Mouse (Mus musculus) spleen, adult 18-20 months (tissue): Measurements from ENCODE around the gene Ppp1r21.
A peak's percentile ranks its signal among the peaks of the same experiment; 100 is the strongest.

ENCODE experiments used
- DNase-seq, 2 experiments: peaks; one replicate each; pipeline ENCODE4 v3.0.0; 2022; ENCODE audit warnings: mixed read lengths in 2 of 2

Ppp1r21 gene

DNA sequence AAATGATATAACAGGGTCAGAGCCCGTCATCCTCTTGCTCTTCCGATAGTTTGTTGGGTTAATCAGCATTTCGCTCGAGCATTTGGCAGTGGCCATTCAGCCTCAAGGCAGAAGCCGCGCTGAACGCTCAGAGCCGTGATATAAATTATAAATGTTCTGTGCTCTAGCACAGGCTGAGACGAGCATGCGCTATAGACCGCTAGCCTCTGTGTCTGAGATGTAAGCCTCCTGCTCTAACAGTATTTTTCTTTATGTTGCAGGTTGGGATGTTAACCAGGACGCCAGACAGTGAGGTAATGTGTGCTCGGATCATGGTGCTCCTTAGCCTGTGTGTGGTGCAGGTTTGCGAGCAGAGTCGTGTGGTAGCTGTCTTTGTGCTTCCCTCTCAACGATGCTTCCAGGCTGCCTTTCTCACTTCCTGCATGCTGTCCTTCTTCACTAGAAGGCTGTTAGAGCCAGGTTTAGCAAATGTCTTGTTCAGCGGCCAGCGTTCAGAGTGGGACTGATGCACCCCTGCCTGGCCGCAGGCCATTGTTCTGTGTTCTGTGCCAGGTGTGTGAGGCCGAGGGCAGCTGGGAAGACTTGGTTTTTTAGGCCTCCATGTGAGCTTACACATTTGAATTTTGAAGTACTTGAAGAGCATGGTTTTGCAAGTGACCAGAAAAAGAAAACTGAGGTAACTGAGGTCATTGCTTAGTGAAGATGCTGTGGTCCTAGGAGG, 48.8 kb downstream of the Ppp1r21 start:
- DNase-seq = no peak

DNA sequence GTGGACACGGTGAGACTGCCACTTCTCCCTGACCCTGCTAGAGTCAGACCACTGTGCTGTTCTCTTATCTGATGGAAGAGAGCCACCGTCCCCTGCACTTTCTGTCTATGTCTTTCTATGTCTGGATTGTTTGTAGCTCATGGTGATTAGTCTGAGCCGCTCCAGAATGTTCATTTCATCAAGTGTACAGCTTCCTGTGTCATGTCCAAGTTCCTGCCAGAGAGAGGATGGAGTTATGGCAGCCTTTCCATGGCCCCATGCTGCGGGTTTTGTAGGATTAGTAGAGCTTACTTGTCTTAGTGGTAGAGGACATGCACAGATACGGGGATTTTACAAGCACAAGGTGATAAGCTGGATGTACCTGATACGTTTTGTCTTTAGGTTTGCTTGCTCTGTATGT, 50.6 kb downstream of the Ppp1r21 start:
- no peak for DNase-seq

DNA sequence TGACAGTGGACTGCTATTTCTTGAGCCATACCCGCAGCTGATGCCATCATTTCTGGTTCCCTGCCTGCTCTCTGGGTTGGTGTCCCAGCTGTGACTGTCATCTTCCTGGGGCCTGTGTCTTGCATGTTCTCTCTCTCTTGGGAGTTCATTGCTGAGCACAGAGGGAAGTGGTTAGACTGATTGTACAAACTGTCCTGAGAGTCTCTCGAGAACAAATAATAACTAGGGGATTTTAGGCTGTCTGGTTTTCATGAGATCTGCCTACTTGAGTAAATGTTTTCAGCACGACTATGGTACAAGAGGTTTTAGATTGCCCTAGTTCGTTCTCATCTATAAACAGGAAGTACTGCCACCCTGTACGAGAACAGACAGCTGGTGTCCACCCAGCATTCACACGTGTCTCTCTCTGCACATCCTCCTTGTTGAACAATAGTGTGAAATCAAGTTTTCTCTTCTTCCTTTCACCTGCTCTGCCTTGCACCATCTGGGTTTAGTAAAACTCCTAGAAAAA, 51.6 kb downstream of the Ppp1r21 start:
- peak; percentile 49 to 69 for DNase-seq

DNA sequence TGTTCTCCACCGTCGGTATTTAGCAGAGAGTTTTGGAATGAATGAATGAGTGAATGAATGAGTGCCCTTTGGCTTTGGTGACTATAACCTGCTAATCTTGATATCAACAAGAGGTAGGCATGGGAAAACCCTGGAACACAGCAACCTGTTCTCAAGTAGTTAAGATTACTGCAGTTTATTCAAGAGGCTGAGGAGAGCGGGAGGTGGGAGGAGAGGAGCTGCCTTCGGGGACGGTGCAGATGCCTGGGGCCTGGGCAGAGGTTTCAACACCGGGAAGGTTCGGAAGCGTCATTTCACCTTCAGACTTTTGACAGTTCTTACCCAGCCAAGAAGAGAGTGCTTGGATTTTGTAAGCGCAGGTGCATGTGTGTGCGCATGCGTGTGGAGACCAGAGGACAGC, 53.1 kb downstream of the Ppp1r21 start:
- no peak for DNase-seq

DNA sequence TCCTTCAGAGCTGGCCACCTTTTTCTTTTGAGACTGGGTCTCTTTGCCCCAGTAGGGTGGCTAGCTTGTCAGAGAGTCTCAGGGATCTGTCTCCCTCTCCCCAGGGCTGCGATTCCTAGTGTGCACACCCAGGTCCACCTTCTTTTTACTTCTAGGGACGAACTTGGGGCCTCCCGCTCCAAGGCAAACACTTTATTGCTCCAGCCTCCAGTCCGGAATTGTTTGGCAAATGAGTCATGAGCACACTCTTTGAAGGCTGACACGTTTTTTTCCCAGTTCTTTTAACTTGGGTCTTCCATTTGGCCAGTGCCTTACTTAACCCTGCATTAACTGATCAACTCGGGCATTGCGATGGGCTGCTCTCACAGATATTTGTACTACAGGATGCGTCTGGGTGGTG, 53.5 kb downstream of the Ppp1r21 start:
- DNase-seq = no peak

DNA sequence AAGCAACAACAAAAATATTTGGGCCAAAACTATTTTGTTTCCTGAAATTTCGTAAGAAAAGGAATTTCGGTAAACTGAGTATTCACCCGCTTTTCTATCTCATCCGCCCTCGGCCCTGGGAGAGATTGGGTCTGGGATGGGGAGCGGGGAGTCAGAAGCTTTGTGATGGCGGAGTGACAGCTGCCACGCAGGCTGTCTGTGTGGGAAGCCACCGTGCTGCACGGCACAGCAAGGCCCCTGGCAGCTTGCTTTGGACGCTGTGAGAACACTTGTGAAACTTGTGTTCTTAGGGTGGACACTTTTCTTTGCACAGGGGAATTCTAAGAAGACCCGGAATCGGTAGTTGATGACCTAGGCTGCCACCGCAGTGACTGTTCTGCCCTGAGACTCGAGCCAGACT, 57.5 kb downstream of the Ppp1r21 start:
- no peak for DNase-seq

DNA sequence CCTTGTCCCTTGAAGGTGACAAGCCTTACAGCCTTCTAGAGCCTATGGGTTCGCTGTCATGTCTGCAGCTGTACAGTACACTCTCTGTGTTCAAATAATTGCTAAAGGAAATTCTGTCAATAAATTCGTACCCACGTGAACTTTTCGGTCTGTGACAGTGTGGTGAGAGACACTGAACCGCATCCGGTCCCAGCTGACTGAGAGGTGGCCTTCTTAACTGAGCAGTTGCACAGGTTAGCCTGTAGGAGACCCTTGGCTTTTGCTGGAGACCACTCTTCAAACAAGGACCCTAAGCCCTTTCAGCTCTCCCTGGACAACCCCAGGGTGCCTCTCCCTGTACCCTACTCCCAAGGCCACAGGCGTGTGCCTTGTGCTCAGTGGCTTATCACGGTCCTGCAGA, 58.3 kb downstream of the Ppp1r21 start:
- DNase-seq = no peak

DNA sequence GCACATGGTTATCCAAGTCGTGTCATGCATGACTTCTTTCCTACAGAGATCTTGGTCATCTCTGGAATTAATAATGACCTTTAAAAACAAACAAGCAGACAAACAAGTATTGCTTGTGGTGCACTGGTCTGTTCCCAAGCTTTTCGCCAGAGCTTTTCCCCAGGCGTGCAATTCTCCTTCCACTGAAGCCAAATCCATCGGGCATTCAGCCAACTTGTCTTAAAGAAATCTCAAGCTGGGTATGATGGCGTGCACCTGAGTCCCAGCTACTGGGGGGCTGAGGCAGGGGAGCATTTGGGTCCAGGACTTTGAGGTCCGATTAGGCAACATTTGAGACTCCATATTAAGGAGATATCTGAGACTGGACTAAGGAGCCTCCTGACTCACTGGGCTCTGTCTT, 60.3 kb downstream of the Ppp1r21 start:
- no peak for DNase-seq

DNA sequence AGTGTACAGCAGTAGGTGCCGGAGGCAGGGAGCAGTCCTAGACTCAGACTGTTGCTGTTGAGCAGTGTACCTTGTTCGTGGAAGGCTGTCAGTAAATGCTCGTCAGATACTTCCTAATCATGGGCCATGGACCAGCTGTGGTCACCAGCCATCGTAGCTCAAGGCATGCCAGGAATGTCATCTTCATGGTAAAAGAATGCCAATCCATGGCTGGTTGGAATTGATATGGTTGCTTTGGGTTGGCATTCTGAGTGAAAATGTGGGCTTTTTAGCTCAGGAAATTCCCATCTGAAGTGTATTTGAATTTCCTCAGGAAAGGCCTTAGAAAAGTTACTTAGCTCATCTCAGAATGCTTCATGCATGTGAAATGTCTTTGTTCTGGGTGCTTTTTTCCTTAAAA, 65.2 kb downstream of the Ppp1r21 start:
- DNase-seq = no peak

DNA sequence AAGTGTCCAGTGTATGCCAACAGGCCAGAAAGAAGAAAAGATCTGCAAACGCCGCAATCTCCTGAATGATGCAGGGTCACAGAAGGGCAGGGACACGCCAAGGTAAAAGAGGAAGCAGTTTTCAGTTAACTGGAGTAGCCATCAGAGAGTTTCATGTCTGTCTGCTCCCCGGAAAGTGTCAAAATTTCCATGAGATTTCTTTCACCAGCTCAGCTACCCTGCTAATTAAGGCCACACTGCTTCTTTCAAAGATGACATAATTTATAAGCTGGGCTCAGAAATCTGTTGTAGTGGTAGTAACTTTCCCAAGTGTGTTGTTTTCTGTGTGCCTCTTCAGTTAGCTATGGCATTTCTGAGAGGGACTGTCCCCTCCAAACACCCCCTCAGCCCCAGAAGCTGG, 66.2 kb downstream of the Ppp1r21 start:
- DNase-seq = no peak

DNA sequence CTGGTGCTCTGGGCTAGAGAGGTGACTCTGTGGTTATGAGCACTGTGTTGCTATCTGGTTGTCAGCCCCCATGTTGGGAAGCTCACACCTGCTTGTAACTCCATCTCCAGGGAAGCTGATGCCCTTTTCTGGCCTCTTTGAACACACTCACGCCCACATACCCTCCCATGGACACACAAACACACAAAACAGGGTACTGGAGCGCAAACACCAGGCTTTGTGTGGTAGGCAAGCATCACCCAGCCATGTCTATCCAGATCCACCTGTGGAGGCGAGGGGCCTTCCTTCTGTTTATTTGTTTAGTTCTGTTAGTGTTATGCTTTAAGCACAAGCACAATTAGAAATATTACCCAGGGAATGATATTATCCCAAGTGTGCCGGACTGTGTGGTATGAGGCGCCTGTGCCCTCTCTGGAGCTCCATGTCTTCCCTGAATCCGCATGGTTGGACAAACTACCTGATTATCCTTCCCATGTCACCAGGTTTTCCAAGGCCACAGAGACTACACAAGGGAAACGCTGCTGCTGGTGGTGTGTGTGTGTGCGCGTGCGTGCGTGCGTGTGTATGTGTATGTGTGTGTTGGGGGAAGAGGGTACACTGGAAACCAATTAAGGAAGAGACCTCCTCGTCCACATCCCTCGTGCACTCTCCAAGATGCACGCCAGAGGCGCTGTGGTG, 66.8 kb downstream of the Ppp1r21 start:
- DNase-seq = peak; percentile 53 to 69

DNA sequence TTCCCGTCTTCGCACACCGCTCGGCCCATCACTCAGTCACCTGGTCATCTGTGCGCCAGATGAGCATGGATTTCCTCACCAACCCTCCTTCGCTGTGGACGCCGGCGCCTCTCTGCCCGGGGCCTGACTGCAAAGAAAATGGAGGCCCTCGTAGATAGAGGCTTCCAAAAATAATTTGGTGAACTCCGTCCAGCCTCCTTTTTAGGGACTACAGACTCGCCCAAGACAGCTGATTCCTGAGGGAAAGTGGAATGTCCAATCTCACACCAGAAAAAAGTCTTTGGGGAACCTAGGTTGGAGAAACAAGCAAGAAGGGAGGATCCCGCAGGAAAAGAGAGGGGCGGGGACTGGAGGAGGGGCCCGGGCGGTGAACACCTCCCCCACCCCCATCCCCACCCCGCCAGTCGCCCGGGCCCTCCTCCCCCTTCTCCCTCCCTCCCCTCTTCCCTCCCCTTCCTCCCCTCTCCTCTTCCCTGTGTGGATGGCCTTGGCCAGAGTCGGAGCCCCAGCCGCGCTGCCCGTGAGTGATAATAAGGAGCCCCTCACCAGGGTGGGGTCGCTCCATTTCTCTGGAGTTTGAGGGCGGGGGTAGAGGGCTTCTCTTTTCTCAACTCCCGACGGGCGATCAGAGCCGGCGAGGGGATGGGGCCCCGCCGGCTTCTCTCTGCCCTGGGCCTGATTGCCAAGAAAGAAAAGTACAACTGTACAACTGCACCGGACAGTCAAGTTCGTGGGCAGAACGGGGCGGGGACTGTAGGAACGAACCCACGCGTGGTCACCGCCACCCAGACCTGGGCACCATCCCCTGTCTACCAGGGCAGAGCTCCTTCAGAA, 67.5 kb downstream of the Ppp1r21 start, which contains the start of gene Ston1:
Gene Ston1 (plus strand): TSS at position 463 of the 834 bp plus-strand sequence.
- DNase-seq = no peak

DNA sequence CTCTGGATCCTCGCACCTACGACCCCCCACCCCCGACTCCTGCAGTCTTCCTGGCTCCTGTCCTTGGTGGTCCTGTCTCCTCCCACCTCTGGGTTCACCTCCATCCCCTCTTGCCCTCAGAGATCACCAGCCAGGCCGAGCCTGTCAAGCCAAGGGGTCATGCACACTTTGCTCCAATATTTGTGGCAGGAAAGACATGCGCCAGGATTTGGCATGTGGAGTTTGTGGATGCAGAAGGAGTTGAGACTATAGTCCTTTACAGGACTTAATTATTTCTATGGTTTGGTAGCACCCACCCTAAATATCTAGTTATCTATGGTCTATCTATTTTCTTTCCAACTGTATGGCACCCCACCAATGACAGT, 68.1 kb downstream of the Ppp1r21 start:
- no peak for DNase-seq

DNA sequence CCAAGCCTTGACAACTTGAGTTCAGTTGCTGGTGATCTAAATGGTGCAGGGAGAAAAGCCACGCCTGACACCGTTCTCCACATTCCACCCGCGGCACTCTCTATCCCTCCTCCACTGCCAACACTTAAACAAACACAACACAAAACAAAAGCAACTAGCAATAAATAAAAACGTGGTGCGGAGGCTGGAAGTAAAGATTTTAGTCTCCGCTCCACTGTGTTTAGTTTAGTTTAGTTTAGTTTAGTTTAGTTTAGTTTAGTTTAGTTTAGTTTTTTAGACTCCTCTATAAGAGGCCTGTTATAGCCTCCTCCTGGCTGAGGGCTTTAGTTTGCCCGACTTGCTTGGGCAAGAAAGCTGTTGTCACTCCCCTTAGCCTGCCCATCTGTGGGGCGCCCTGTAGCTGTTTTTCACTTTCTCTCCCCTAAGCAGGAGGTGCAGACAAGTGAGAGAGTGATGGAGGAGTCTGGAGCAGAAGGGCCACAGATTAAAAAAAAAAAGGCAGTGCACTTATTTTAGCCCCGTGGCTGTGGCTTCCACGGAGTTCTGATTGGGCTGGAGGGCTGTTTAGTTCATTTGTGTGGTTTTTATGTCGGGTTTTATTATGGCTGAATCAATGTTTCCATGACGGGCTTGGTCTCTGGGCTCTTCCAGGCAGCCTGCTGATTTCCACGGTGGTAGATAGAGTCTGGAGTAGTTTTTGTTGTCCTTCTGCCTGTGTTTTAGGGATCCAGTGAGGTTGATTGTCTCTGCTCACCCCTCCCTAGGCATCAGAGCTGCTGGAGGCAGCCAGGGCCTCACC, 68.9 kb downstream of the Ppp1r21 start:
- DNase-seq = no peak

DNA sequence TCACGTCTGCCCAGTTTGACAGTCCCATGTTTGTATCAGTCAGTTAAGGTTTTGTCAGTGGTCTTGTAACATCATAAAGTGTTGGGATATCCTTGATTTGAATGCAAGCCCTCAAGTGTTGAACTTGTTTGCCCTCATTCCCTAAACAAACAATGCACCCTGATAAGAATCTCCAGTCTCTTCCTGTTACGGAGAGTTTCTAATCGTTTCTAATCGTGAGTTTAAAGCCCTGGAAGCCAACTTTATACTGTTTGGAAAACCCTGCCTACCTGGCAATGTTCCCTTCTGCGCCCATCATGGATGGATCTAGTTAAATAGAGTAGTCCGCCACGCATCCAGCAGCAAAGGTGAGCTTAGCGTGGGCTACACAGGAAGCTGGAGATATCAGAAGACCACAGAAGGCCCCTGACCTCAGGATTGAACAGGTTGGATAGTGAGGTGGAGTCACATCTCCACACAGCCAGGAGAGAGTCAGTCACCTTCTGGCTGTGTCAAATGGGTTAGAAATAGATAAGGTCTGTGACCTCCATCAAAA, 70.6 kb downstream of the Ppp1r21 start:
- DNase-seq = no peak

DNA sequence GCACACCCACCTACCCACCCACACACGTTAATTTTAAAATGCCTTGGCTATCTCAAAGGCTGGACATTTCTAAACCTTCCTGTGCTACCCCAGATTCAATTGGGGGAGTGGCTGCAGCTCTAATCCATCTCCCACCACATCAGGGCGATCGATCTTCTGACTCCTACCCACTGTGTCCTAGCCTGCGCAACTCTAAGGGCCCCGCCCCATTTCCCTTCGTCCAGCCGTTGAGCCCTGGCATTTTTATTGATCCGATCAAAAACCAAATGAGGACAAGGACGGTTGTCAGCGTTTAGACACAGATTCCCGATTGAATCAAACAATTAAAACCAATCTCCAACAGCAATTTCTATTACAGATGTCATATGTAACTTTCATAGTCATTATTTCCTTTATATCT, 74.0 kb downstream of the Ppp1r21 start:
- DNase-seq = no peak

DNA sequence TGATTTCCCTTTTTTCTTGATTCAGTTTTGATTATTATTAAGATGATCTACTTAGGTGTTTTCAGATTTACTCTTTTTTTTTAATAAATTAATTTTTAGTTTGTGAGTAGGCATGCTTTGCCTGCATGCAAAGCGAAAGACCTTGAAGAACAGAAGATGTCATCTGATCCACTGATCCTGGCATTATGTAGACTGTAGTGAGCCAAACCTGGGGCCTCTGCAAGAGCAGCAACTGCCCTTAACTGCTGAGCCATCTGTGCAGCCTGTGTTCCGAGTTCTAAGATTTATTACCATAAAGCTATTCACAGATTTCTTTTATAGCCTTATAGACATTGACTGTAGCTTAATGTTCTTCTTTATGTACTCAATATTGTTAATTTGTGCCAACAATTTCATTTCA, 76.1 kb downstream of the Ppp1r21 start:
- no peak for DNase-seq

DNA sequence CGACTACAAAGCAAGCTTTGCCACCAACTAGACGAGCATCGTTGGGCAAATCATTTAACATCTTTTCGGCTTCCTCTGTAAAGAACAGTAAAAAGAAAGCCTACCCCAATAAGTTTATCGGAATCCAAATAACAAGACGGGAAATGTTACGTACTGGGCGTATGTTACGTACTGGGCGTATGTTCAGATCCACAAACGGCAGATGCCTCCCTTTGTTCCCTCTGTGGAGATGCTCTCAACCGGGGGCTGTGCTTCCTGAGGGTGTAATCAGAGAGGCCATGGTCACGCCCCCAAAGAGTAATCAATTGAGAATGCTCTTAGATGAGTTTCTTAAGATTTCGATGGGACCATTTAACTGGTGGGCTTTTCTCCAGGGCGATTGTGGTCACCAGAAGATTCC, 79.4 kb downstream of the Ppp1r21 start:
- DNase-seq = no peak

DNA sequence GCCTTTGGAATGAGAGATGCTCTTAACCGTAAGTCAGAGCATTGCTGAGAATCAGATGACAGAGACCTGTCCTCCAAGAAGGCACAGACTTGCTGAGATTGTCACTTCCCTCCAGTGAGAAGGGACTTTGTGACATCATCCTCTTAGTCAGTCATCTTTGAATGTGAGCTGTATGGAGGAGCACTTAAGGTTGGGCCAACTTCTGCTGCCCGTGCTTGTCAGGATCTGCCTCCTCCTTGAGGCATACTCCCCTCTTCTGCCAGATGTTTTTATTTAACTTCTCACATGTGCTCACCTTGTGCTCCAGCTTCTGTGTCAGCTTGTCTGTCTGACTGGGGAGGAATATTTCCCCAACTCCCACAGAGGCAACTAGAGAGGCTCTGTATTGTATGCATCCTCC, 81.1 kb downstream of the Ppp1r21 start:
- DNase-seq = no peak

DNA sequence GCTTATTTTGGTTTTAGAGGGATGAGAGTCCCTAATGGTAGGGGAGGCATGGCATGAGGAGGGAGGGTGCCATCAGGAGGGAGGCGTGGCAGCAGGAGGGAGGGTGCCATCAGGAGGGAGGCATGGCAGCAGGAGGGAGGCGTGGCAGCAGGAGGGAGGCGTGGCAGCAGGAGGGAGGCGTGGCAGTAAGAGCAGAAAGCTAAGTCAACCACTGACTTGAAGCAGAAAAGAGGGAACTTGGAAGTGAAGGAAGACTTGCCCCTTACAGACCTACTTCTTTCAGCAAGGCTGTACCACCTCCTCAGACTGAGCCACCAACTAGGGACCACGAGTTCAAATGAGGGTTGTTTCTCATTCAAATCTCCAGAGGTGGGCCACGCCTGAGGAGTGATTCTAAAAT, 83.3 kb downstream of the Ppp1r21 start:
- DNase-seq = no peak

DNA sequence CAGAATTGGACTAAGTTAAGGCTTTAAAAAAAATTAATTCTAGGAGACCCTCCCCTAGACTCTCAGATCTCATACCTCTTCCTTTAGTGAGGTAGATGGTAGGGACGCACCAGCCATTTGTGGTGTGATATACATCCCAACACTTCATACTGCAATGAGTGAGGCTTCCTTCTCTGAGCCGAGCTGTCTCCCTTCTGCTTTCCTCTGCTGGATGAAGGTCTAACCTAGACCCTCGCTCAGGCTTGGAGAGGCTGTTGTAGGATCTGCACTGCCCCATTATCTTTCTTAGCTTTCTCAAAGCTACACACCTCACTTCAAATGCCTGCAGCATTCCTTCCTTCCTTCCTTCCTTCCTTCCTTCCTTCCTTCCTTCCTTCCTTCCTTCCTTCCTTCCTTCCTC, 83.8 kb downstream of the Ppp1r21 start:
- no peak for DNase-seq

DNA sequence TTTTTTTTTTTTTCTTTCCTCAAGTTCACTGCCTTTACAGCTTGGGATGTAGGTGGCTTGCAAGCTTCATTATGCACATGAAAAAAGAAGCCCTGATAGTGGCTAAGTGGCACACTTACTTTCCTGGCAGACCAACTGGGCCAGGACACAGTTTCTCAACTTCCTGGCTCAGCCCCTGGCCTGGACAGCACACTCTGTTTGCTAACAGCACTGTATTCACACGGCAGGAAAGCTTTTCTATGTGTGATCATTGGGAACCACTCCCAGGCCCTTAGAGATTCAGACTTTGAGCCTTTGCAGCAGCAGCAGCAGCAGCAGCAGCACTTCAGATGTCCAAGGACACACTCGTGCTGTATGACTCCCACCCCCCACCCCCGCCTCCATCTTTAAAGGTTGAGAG, 84.3 kb downstream of the Ppp1r21 start:
- no peak for DNase-seq

DNA sequence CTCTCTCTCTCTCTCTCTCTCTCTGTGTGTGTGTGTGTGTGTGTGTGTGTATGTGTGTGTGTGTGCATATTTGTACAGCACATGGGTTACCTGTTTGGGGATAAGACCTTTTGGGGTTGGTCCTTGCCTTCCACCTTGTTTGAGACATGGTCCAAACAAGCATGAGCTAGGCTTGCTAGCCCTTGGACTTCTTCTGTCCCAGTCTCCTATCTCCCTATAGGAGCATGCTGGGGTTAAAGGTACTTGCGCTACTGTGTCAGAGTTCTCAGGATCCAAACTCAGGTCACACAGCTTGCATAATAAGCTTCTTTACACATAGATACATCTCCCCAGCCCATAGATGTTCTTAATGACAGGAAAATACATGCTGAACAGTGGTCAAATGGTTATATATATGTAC, 84.8 kb downstream of the Ppp1r21 start:
- DNase-seq = no peak
